Mouse (Mus musculus): Measurements from ENCODE around the gene Fads1.

The Fads1 gene

GRCm38 (mm10) chr19:10240654-10241305 lies 58.1 kb downstream of the Fads1 start, which contains the start of gene Myrf:
Gene Myrf (minus strand): TSS chr19:10240748.
- peak; percentile 85 to 94 for DNase-seq (ENCODE audit: inconsistent age in 2 of 2, low spot score in 1 of 2)

- DNase-seq (ENCODE audit: inconsistent age in 2 of 2, low spot score in 1 of 2), result no peak
These were observed 60.2 kb downstream of the Fads1 start for GRCm38 (mm10) chr19:10242916-10243315.

DNA sequence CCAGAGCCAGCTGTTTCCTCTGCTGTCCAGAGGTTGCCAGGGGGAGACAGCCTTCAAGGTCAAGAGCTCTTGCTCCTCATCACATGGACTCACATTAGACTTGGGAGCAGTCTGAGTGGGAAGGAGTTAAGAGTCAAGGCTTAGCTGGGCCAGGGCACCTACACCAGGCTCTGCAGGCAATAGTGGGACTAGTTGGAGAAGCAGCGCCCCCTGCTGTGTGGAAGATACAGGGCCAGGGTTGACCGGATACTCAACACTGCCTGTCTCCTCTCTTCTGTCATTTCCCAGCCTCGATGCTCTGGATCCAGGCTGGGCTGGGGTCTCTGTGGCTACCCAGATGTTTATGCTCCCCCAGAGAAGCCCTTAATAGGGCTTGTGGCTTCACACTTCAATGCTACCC lies 61.5 kb downstream of the Fads1 start:
- DNase-seq (ENCODE audit: inconsistent age in 2 of 2, low spot score in 1 of 2), result peak; percentile 43 to 78

Data from adrenal gland, adult (tissue).